Mouse (Mus musculus) embryonic facial prominence, embryonic 11.5 days (tissue): Measurements from ENCODE around the gene Kcnmb2. TPM values are rescaled to one million over a fixed set of nuclear protein-coding genes. Genes with fewer than 3 reads are reported as not detected.

Source experiments
- ATAC-seq: fragments of 200-750 bp; cut with Nextera tagmentation; replicated peaks from 2 replicates; pipeline ENCODE4 v1.8.0; 2017; ENCODE audit warnings: low read depth; ENCODE audit not compliant: insufficient number of reproducible peaks, low FRiP score, low TSS enrichment
- DNase-seq: peaks from one replicate; pipeline ENCODE4 v3.0.0-alpha.2; 2015; ENCODE audit warnings: low spot score
- H3K27ac ChIP-seq: fragments of 300-500 bp; sonication (generic); replicated peaks from 2 replicates; pipeline ENCODE4 v1.5.1; 2014; ENCODE audit warnings: mild to moderate bottlenecking, low read depth, low read length, control low read depth
- H3K27me3 ChIP-seq: fragments of 300-500 bp; sonication (generic); 2 replicates; pipeline ENCODE4 v1.6.1; 2014; ENCODE audit warnings: mild to moderate bottlenecking, low read length, moderate library complexity, mixed read lengths; ENCODE audit not compliant: control insufficient read depth, insufficient read depth
- H3K36me3 ChIP-seq: fragments of 300-500 bp; sonication (generic); replicated peaks from 2 replicates; pipeline ENCODE4 v1.6.1; 2014; ENCODE audit warnings: low read depth, mild to moderate bottlenecking, low read length, moderate library complexity, mixed read lengths; ENCODE audit not compliant: control insufficient read depth, insufficient read depth
- H3K4me1 ChIP-seq: fragments of 300-500 bp; sonication (generic); 2 replicates; pipeline ENCODE4 v1.6.1; 2014; ENCODE audit warnings: low read length, mixed read lengths; ENCODE audit not compliant: control insufficient read depth, insufficient read depth
- H3K4me2 ChIP-seq: fragments of 300-500 bp; sonication (generic); 2 replicates; pipeline ENCODE4 v1.6.1; 2014; ENCODE audit warnings: low read depth, mild to moderate bottlenecking, control low read depth, low read length, moderate library complexity
- H3K4me3 ChIP-seq: fragments of 300-500 bp; sonication (generic); 2 replicates; pipeline ENCODE4 v1.5.1; 2014; ENCODE audit warnings: low read depth, low read length, control low read depth
- H3K9ac ChIP-seq: fragments of 300-500 bp; sonication (generic); replicated peaks from 2 replicates; pipeline ENCODE4 v1.6.1; 2014; ENCODE audit warnings: mild to moderate bottlenecking, control low read depth, low read length
- H3K9me3 ChIP-seq: fragments of 300-500 bp; sonication (generic); replicated peaks from 2 replicates; pipeline ENCODE4 v1.6.1; 2016; ENCODE audit warnings: mild to moderate bottlenecking, low read length, inconsistent platforms, mixed read lengths; ENCODE audit not compliant: control insufficient read depth
- WGBS: fragments of 180-500 bp; shearing (Covaris S2); extraction: QIAGEN DNeasy Blood & Tissue Kit; methylation state at CpG from one replicate; pipeline ENCODE4 v1.1.7; 2014; 5-methylcytosine and 5-hydroxymethylcytosine counted together
- polyA plus RNA-seq: library from polyadenylated mRNA; unstranded; fragments of >200 nt; fragmentation: Nextera tagmentation; extraction: Ambion mirVana; gene quantifications from 2 replicates; pipeline ENCODE4 v1.2.1, GENCODE M21; 2014

Gene Kcnmb2
- polyA plus RNA-seq, 1 experiment from 2014 or later = 9.4 TPM

- no peak for ATAC-seq
- no peak overlapping the region for H3K4me2 ChIP-seq
- WGBS = 77% methylated on average over 3 of the region's 3 CpGs
- no peaks in the 10 kb centered on the region for H3K36me3 ChIP-seq
- DNase-seq = no peak
- no peak overlapping the region for H3K4me3 ChIP-seq
- no peaks in the 10 kb centered on the region for H3K9me3 ChIP-seq
- no peak overlapping the region for H3K27ac ChIP-seq
- H3K4me1 ChIP-seq = no peaks in the 10 kb centered on the region
- no peaks in the 10 kb centered on the region for H3K27me3 ChIP-seq
- no peak overlapping the region for H3K9ac ChIP-seq
Measured at GRCm38 (mm10) chr3:31961175-31961574, 58.9 kb downstream of the Kcnmb2 start.

DNA sequence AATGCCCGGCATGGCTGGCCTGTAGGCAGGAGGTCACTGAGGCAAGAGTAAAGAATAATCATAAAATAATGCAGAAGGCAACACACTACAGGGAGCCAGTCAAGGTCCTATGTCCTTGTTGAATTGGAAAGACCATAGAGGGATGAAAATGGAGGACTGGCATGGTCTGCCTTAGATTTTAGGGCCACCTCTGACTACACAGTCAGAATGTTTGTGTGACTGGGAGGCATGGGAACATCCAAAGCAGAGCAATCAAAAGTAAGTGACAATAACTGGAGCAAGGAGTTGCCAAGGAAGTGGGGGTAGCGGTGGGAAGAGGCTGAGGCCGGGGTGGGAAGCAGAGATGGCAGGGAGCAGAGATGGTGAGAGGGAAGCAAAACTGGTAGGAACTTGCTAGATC, 60.8 kb downstream of the Kcnmb2 start:
- DNase-seq (no peak), ATAC-seq (no peak)
- H3K4me3 ChIP-seq = no peak overlapping the region
- H3K9ac ChIP-seq = no peak overlapping the region
- H3K4me2 ChIP-seq = no peak overlapping the region
- H3K9me3 ChIP-seq = no peaks in the 10 kb centered on the region
- no peak overlapping the region for H3K27ac ChIP-seq
- no peaks in the 10 kb centered on the region for H3K4me1 ChIP-seq
- 98% methylated on average over 3 of the region's 3 CpGs for WGBS
- no peaks in the 10 kb centered on the region for H3K27me3 ChIP-seq
- no peaks in the 10 kb centered on the region for H3K36me3 ChIP-seq

DNA sequence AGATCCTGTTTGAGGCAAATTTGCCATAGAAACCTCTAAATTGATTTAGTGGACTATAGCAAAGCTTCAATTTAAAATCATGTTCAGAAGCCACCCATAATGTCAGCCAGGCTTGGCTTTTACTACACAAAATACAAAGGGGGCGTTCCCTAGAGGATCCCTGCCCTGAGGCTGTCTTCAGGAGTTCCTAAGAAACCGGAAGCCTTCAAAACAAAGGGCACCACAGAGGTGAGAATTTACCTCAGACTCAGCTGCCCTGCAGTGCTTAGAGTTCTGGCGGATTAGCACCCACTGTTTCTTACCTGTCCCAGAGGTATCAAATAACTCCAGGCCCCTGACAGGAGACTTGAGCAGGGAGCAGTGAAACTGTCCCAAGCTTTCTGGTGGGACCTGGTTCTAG, 77.4 kb downstream of the Kcnmb2 start:
- DNase-seq = peak; percentile 58
- no peaks in the 10 kb centered on the region for H3K27me3 ChIP-seq
- 6% methylated on average over 3 of the region's 3 CpGs for WGBS
- H3K9me3 ChIP-seq = no peaks in the 10 kb centered on the region
- H3K27ac ChIP-seq = no peak overlapping the region
- H3K9ac ChIP-seq = no peak overlapping the region
- no peaks in the 10 kb centered on the region for H3K36me3 ChIP-seq
- no peaks in the 10 kb centered on the region for H3K4me1 ChIP-seq
- H3K4me2 ChIP-seq = no peak overlapping the region
- ATAC-seq = no peak
- no peak overlapping the region for H3K4me3 ChIP-seq

DNA sequence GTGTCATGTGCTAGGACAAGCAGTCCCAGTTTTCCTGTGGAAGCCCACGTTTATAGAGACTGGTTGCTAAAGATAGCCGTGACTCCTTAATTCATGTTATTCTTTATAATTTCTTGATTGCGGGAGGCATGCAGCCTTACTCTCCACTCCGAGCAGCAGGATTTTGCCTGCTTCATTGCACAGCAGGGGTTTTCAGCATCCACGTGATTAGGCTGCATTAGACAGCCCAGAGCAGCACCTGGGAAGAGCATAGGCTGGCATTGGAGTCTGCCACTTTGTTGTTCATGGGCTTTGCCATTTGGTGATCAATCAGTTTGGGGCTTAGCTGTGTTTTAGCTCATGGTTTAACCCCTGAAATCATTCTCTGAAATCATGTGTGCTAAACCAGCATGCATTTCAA, 80.1 kb downstream of the Kcnmb2 start:
- ATAC-seq (no peak), DNase-seq (no peak)
- Histone ChIP-seq H3K36me3 (no peaks in the 10 kb centered on the region), H3K4me3 (no peak overlapping the region), H3K27me3 (no peaks in the 10 kb centered on the region), H3K4me2 (no peak overlapping the region), H3K4me1 (no peaks in the 10 kb centered on the region), H3K9ac (no peak overlapping the region), H3K27ac (no peak overlapping the region), H3K9me3 (no peaks in the 10 kb centered on the region)
- WGBS = 46% methylated on average over 5 of the region's 5 CpGs

DNA sequence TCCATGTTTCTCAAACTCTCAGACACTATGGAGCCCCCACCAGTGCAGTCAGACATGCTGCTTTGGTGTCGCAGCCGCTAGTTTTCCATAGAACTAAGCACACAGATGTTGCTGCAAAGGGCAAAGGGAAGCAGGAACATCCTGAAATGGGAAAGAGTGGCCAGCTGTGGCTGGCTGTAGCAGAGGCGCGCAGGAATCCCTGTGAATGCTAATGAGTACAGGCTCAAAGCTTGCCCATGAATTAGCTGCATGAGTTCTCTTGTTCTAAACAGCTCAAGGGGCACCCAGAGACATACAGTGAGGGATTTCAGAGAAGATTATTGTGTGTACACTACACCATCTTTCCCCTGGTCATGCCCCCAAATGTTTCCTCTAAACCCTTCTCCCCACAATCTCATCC, 82.8 kb downstream of the Kcnmb2 start:
- Histone ChIP-seq H3K4me2 (no peak overlapping the region), H3K36me3 (no peaks in the 10 kb centered on the region), H3K4me3 (no peak overlapping the region), H3K9ac (no peak overlapping the region), H3K27ac (no peak overlapping the region), H3K27me3 (no peaks in the 10 kb centered on the region), H3K9me3 (no peaks in the 10 kb centered on the region), H3K4me1 (no peaks in the 10 kb centered on the region)
- WGBS = 82% methylated on average over 4 of the region's 4 CpGs
- no peak for ATAC-seq
- DNase-seq = no peak

- Histone ChIP-seq H3K9me3 (no peaks in the 10 kb centered on the region), H3K4me2 (no peak overlapping the region), H3K27ac (no peak overlapping the region), H3K36me3 (no peaks in the 10 kb centered on the region), H3K4me3 (no peak overlapping the region), H3K4me1 (no peaks in the 10 kb centered on the region), H3K9ac (no peak overlapping the region), H3K27me3 (no peaks in the 10 kb centered on the region)
- WGBS = 88% methylated on average over 5 of the region's 5 CpGs
- ATAC-seq (no peak), DNase-seq (no peak)
Measured at GRCm38 (mm10) chr3:31991526-31992045, 89.3 kb downstream of the Kcnmb2 start.

DNA sequence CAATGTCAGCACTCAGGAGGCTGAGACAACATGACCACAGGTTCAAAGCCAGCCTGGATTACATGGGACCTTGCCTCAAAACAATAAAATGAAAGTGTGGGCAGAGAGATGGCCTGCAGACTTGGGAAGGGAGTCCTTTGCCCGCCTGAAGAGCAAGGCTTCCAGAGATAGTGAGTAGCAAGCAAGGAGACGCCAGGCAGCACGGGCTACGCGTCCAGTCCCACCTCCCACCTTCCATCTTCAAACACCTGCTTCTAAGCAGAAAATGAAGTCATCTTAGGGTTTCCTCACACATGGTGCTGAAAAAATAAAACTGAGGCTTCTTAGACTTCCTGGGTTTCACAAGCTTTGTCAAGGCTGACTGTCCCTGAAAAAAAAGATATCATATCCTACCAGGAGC, 109.3 kb downstream of the Kcnmb2 start:
- Histone ChIP-seq H3K4me1 (no peaks in the 10 kb centered on the region), H3K9me3 (no peaks in the 10 kb centered on the region), H3K4me3 (no peak overlapping the region), H3K27ac (no peak overlapping the region), H3K4me2 (no peak overlapping the region), H3K36me3 (no peaks in the 10 kb centered on the region), H3K9ac (no peak overlapping the region), H3K27me3 (no peaks in the 10 kb centered on the region)
- WGBS = 93% methylated on average over 5 of the region's 5 CpGs
- DNase-seq (no peak), ATAC-seq (no peak)

DNA sequence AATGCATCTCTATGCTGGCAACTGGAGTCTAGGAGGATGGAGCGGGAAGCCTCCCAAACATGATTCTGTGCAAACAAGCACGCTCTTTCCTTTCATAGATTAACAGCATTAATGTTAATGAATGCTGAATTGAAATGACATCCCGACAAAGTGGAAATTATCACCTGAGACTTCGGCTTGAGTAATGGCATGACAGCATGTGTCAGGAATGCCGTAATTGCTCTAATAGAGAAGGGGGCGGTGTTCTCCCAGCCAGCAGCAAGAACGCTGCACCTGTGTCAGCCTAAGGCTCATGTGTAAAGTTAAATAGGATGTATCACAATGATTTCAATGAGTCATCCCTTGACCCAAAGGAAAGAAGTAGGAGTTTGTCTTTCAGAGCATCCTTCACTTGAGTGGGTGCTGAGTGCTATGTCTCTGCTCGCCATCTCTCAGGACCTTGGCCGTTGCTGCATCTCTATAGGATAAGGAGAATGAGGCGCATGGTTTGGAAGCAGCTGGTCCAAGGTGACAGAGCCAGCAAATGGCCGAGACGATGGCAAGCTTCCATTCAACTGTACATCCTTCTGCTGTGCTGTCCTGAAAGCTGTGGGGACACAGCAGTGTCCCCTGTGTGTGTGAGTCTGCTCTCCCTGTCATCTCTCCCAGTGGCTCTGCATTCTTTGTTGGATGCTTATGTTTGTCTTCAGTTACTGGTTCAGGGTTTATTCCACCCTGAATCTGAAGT, 110.1 kb downstream of the Kcnmb2 start:
- Histone ChIP-seq H3K4me3 (no peak overlapping the region), H3K27ac (no peak overlapping the region), H3K9me3 (no peaks in the 10 kb centered on the region), H3K27me3 (no peaks in the 10 kb centered on the region), H3K4me2 (no peak overlapping the region), H3K9ac (no peak overlapping the region), H3K36me3 (no peaks in the 10 kb centered on the region), H3K4me1 (no peaks in the 10 kb centered on the region)
- ATAC-seq (no peak), DNase-seq (no peak)
- WGBS = 88% methylated on average over 12 of the region's 12 CpGs
